Mouse (Mus musculus) embryonic facial prominence, embryonic 13.5 days (tissue): Measurements from ENCODE around the gene Rpl36a. TPM values are rescaled to one million over a fixed set of nuclear protein-coding genes. Genes with fewer than 3 reads are reported as not detected.

ENCODE experiments used
- ATAC-seq: fragments of 200-750 bp; cut with Nextera tagmentation; 2 replicates; pipeline ENCODE4 v1.8.0; 2017; ENCODE audit warnings: low read depth; ENCODE audit not compliant: insufficient number of reproducible peaks, insufficient read depth, low FRiP score, low TSS enrichment
- H3K27ac ChIP-seq: fragments of 300-500 bp; sonication (generic); 2 replicates; pipeline ENCODE4 v1.5.1; 2015; ENCODE audit warnings: moderate library complexity, mild to moderate bottlenecking, inconsistent platforms
- H3K27me3 ChIP-seq: fragments of 300-500 bp; sonication (generic); 2 replicates; pipeline ENCODE4 v1.6.1; 2015; ENCODE audit warnings: mild to moderate bottlenecking, inconsistent platforms
- H3K36me3 ChIP-seq: fragments of 300-500 bp; sonication (generic); 2 replicates; pipeline ENCODE4 v1.6.1; 2015; ENCODE audit warnings: mild to moderate bottlenecking, inconsistent platforms
- H3K4me1 ChIP-seq: fragments of 300-500 bp; sonication (generic); 2 replicates; pipeline ENCODE4 v1.6.1; 2015; ENCODE audit warnings: inconsistent platforms
- H3K4me2 ChIP-seq: fragments of 300-500 bp; sonication (generic); 2 replicates; pipeline ENCODE4 v1.6.1; 2015; ENCODE audit warnings: moderate library complexity, mild to moderate bottlenecking, inconsistent platforms
- H3K4me3 ChIP-seq: fragments of 300-500 bp; sonication (generic); 2 replicates; pipeline ENCODE4 v1.5.1; 2015; ENCODE audit warnings: mild to moderate bottlenecking, inconsistent platforms
- H3K9ac ChIP-seq: fragments of 300-500 bp; sonication (generic); 2 replicates; pipeline ENCODE4 v1.6.1; 2015; ENCODE audit warnings: mild to moderate bottlenecking, inconsistent platforms
- H3K9me3 ChIP-seq: fragments of 300-500 bp; sonication (generic); 2 replicates; pipeline ENCODE4 v1.6.1; 2016; ENCODE audit warnings: inconsistent platforms
- WGBS: fragments of 180-500 bp; shearing (Covaris S2); methylation state at CpG from one replicate; pipeline ENCODE4 v1.1.7; 2015; ENCODE audit warnings: mixed read lengths; 5-methylcytosine and 5-hydroxymethylcytosine counted together
- polyA plus RNA-seq: library from polyadenylated mRNA; unstranded; fragments of >200 nt; fragmentation: Nextera tagmentation; extraction: Ambion mirVana; gene quantifications from 2 replicates; pipeline ENCODE4 v1.2.1, GENCODE M21; 2015

Gene Rpl36a
- polyA plus RNA-seq, 1 experiment from 2014 or later = 455 TPM

DNA sequence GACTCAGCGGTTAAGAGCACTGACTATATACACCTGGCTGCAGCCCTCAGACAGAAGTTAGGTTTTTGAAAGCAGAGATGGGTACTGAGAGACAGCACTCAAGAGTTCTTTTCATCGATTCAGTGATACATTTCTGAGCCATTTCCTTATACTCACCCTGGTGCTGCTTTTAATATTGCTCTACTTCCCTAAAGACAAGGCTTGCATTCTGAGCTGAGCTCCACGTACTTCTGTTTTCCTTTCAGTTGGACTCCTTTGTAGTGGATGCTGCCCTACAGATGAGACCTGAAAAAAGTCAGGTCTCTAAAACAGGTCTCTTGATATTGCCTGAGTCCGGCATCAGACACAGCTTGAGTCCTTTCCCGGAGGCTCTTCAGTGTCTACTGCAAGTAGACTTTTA lies 47.3 kb downstream of the Rpl36a start:
- 83% methylated on average over 5 of the region's 5 CpGs for WGBS

DNA sequence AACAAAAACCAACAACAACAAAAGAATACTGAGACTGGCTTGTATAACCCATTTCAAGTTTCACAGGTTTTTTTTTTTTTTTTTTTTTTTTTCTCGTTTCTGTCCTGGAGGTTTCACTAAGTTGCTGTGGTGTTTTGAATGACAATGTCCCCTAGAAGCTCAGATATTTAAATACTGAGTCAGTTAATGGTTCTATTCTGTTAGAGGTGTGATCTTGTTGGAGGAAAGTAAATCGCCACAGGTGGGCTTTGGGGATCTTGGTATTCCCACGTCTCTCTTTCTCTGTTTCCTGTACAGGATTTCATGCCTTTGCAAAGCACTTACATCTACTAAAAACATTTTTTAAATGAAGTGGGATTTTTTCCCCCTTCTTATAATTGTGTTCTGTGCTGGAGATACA lies 49.7 kb downstream of the Rpl36a start:
- no peak overlapping the region for H3K4me2 ChIP-seq
- H3K4me3 ChIP-seq = no peak overlapping the region
- 45% methylated on average over 3 of the region's 3 CpGs for WGBS
- no peak overlapping the region for H3K27ac ChIP-seq
- 0 out of 2 replicates have a peak, but pooled peaks cover 9% of the 10 kb centered on the region for H3K27me3 ChIP-seq
- H3K9ac ChIP-seq = no peak overlapping the region
- no peaks in the 10 kb centered on the region for H3K4me1 ChIP-seq
- H3K36me3 ChIP-seq = no peaks in the 10 kb centered on the region
- H3K9me3 ChIP-seq = no peaks in the 10 kb centered on the region
- no peak for ATAC-seq

More for the DNA sequence above, 47.3 kb downstream of the Rpl36a start:
- ATAC-seq = no peak
- Histone ChIP-seq H3K4me3 (no peak overlapping the region), H3K9ac (no peak overlapping the region), H3K9me3 (no peaks in the 10 kb centered on the region), H3K4me1 (no peaks in the 10 kb centered on the region), H3K27me3 (peaks cover 9% of the 10 kb centered on the region; the same call in 1 of the 2 replicates), H3K36me3 (no peaks in the 10 kb centered on the region), H3K4me2 (no peak overlapping the region), H3K27ac (no peak overlapping the region)

DNA sequence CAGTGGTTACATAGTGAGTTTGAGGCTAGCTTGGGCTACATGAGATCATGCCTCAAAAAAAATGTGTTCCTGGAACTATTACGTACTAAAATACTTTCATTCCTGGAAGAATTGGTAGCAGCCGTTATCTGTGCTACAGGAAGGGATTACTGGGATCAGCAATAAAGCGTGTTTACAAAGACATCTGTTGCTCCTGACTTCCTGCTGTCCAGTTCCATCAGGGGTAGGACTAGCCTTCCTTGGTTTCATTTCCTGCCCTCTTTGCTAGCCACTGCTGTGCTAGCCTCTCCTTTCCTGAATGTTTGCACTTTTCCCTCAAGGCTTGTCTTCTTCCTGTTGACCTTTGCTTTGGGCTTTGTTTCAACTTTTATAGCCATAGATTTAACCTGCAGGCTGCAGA lies 50.4 kb downstream of the Rpl36a start:
- Histone ChIP-seq H3K4me3 (no peak overlapping the region), H3K36me3 (no peaks in the 10 kb centered on the region), H3K4me1 (no peaks in the 10 kb centered on the region), H3K4me2 (no peak overlapping the region), H3K9me3 (no peaks in the 10 kb centered on the region), H3K9ac (no peak overlapping the region), H3K27ac (no peak overlapping the region), H3K27me3 (peaks cover 14% of the 10 kb centered on the region; the same call in 1 of the 2 replicates)
- no peak for ATAC-seq
- WGBS = 55% methylated on average over 3 of the region's 3 CpGs

Other genes starting within 250 kb of the Rpl36a start
- gene Drp2, start 181.1 kb upstream of the Rpl36a start, polyA plus RNA-seq = 4.1 and 5.4 TPM in 2 replicates
- 0.15 and 0.24 TPM in 2 replicates for gene Taf7l, start 109.2 kb upstream of the Rpl36a start, polyA plus RNA-seq
- 66.8 and 78.8 TPM in 2 replicates for gene Timm8a1, start 43.8 kb upstream of the Rpl36a start, polyA plus RNA-seq
- gene Btk, start 2.1 kb upstream of the Rpl36a start, polyA plus RNA-seq = 1.4 and 1.5 TPM in 2 replicates
- 4.0 and 4.5 TPM in 2 replicates for gene Gla, start 15.5 kb downstream of the Rpl36a start, polyA plus RNA-seq
- 151 and 169 TPM in 2 replicates for gene Hnrnph2, start 15.5 kb downstream of the Rpl36a start, polyA plus RNA-seq
- gene Armcx4, start 100.9 kb downstream of the Rpl36a start, polyA plus RNA-seq = 6.2 and 6.6 TPM in 2 replicates
- gene Armcx1, start 132.3 kb downstream of the Rpl36a start, polyA plus RNA-seq = 63.3 and 68.0 TPM in 2 replicates
- 34.5 and 36.6 TPM in 2 replicates for gene Armcx6, start 165.8 kb downstream of the Rpl36a start, polyA plus RNA-seq
- gene Armcx3, start 170.9 kb downstream of the Rpl36a start, polyA plus RNA-seq = 62.5 and 65.7 TPM in 2 replicates
- gene Armcx2, start 223.6 kb downstream of the Rpl36a start, polyA plus RNA-seq = 86.4 and 88.3 TPM in 2 replicates